Mouse (Mus musculus) layer of hippocampus, adult 11-12 months (tissue): ENCODE measurements around the gene Thbs2.

ENCODE experiments used
- DNase-seq: peaks from one replicate; pipeline ENCODE4 v3.0.0; 2022; ENCODE audit warnings: low spot score

Gene Thbs2

DNA sequence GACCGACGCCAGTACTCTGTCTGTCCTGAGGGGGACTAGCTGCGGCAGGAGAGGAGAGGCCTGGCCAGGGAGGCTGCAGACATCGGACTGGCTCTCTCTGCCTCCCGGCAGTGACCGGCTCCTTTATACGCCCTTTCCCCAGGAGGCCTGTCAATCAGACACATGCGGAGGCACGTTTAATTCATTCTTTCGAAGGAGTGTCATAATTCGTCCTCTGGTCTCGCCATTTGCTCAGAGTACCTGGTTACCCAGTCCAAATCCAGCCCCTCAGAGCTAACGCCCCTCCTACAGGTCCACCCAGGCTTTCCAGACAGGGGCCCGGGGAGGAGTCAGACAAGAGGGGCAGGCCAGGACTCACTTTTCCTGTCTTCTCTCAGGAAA, at the start of gene Thbs2:
Gene Thbs2, minus strand, starts transcription at position 242 of the 381 bp plus-strand sequence.
- DNase-seq: no peak

- DNase-seq: no peak
These were observed 41.5 kb upstream of the Thbs2 start for GRCm38 (mm10) chr17:14735493-14736004.

GRCm38 (mm10) chr17:14734380-14734779, 40.3 kb upstream of the Thbs2 start:
- no peak for DNase-seq

DNA sequence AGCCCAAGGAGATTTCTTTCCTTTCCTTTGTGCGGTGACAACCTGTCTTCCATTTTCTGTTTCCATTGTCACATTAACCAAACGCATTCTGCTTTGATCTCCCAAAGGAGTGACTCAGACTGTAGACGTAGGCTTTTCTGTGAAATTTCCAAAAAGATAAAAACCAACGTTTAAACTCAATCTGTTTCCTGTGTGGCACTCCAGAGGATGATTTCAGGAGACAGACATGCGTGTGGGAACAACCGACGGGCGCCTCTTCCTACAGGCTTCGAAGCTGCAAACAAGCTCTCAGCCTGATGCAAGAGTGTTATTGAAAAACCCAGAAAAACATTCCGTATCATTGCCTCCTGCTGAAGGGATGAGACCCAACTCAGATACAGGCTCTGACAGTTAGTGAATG, 39.9 kb upstream of the Thbs2 start:
- DNase-seq: peak; percentile 42

DNA sequence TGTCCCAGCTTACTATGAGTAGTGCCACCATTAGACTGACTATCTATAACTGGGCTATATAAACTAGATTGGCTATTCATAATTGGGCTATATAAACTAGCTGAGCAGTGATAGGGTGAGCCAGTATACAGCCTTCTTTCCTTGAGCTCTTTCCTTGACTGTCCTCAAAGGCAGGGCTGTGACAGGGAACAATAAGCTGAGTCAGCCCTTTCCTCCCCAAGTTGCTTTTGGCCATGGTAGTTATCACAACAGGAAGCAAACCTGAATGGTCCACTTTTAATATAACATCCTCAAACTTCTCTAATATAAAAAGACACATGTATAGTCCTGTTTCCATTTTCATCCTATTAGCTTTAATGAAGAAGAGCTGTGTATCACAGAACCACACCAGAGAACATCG, 39.0 kb upstream of the Thbs2 start:
- no peak for DNase-seq

DNA sequence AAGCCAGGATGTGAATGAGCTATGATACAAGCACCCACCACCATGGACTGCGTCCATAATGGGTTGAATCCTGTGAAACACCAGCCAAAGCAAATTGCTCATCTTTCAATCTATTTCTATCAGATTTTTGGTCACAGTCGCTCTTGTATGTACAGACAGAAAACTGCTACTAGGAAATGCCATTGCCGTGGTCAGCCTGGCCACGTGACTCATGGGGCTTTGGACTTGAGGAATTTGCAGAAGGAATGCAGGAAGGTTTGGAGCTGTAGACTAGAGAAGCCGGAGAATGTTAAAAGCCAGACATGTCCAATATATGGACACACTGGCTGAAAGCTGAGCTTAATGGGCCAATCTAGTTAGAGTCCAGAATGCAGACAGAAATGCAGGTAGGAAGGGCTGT, 36.6 kb upstream of the Thbs2 start:
- DNase-seq: no peak

- DNase-seq: no peak
These were observed 33.4 kb upstream of the Thbs2 start for GRCm38 (mm10) chr17:14727481-14727880.

GRCm38 (mm10) chr17:14724786-14725185, 30.8 kb upstream of the Thbs2 start:
- DNase-seq: no peak

DNA sequence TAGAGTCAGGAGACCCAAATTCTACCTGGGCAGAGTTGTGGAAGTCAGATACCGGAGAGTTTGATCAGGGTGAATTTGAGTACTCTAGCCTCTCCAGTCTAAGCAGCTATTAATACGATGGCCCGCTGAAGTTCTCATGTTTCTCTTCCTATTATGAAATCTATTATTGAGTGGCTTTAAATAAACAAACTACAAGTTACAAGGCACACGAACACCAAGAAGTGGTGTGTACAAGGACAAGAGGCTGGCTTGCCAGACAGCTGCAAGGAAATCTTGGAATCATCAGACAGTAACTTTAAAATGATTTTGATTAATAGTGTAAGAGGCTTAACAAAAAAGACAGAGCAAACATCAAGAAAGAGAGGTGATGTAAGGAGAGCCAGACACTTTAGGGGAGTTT, 27.3 kb upstream of the Thbs2 start:
- DNase-seq: no peak

- no peak for DNase-seq
These were observed 26.9 kb upstream of the Thbs2 start for GRCm38 (mm10) chr17:14720912-14721311.

- DNase-seq: no peak
These were observed 26.2 kb upstream of the Thbs2 start for GRCm38 (mm10) chr17:14720227-14720626.

GRCm38 (mm10) chr17:14718801-14719200, 24.8 kb upstream of the Thbs2 start:
- DNase-seq: no peak

- DNase-seq: peak; percentile 15
These were observed 20.7 kb upstream of the Thbs2 start for GRCm38 (mm10) chr17:14714782-14715181.

DNA sequence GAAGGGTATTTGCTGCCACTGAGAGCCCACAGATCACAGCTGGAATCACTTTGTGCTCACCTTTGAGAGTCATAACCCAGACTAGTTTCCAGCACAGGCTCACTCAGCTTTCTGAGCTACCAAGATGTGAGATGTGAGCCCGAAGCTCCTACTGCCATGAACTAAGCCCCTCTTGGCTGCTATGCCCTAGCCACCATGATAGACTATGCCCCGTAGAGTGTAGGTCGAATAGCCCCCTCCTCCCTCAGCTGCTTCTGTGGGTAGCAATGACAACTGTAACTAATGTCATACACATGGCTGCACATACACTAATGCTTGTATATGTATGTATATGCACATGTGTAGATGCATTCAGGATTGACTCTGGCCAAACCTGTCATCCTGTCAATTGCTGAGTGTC, 20.3 kb upstream of the Thbs2 start:
- no peak for DNase-seq

- DNase-seq: no peak
These were observed 17.7 kb upstream of the Thbs2 start for GRCm38 (mm10) chr17:14711784-14712183.

DNA sequence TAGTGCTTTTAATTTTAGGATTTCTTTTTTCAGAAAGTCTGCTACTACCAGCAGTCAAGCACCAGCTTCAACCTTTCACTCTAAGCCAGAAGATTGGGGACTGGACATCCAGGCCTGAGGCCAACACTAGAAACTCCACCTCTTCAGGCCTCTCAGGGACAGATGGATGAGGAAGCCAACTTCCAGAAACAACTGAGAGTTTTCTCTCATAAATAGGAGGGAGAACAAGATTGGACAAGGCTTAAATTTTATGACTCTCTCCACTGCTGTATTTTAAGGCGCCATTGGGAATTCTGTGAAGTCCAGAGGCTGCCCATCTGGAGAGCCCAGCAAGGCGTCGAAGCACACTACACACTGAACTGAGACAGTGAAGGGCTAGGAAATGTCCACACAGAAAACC, 17.0 kb upstream of the Thbs2 start:
- no peak for DNase-seq

DNA sequence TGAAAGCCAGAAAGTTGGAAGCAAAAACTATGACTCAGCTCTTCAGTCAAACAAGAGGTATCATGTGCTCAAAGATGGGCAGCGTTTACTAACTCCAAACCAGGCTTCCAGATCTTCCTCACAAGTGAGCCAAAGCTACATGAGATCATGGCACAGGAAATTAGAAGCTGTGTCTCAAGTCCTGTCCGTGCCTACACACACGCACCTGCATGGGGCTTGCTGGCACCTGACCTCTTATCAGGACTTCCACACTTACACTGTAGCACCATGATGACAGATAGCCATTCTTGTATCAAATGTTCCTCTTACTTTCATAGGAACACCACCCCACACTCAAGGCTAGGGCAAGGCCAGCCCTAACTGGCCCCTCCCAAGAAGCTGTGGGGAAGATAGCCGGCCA, 12.0 kb upstream of the Thbs2 start:
- no peak for DNase-seq

DNA sequence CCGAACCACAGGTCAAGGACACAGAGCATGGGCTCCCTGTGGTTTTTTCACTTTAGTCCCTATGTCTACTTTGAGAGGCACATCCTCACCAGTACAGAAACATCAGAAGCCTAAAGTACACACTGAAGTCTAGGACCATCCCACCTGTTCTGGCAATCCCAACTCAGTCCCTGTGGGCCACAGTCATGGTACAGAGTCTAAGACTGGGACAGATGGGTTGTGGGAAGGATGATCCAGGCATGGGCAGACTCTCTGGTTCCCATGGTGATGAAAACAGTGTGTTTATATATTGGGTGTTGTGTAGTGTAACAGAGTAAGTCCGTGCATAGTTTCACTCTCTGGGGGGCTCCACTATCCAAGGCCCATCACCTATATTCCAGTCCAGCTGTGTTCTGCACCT, 11.4 kb upstream of the Thbs2 start:
- peak; percentile 34 for DNase-seq

- no peak for DNase-seq
These were observed 9.7 kb upstream of the Thbs2 start for GRCm38 (mm10) chr17:14703771-14704170.

GRCm38 (mm10) chr17:14703268-14703667, 9.2 kb upstream of the Thbs2 start:
- no peak for DNase-seq

GRCm38 (mm10) chr17:14702701-14703100, 8.7 kb upstream of the Thbs2 start:
- peak; percentile 44 for DNase-seq

- DNase-seq: no peak
These were observed 7.9 kb upstream of the Thbs2 start for GRCm38 (mm10) chr17:14701891-14702290.

GRCm38 (mm10) chr17:14700204-14700603, 6.2 kb upstream of the Thbs2 start:
- no peak for DNase-seq

DNA sequence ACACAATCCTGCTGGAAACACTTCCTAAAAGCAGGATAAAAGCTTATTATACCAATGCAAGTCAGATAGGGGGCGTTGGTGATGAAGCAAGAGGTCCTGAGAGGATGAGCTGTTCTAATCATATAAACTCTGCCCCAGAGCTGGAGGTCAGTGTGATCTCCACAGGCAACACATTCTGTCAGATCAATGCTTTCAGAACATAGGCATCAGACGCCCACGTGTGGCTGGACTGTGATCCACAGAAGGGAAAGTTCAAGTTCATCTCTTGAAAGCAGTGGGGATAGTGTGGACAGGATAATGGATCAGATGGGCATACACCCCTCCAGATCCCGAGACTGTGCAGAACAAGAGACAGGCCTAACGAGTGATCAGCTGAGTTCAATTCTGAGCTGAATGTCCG, 4.2 kb upstream of the Thbs2 start:
- no peak for DNase-seq

- DNase-seq: no peak
These were observed 3.1 kb upstream of the Thbs2 start for GRCm38 (mm10) chr17:14697096-14697495.
